Mouse (Mus musculus) C2C12 (cell line): ENCODE data around the gene Hmgb4.

Experiments used
- CEBPB ChIP-seq: IDR thresholded peaks from one replicate; pipeline ENCODE4 v1.6.1; 2011; ENCODE audit warnings: low read depth, mild to moderate bottlenecking, control low read depth, moderate library complexity
- CTCF ChIP-seq: IDR thresholded peaks from one replicate; pipeline ENCODE4 v1.5.1; 2011; ENCODE audit not compliant: control insufficient read depth, insufficient read depth, insufficient read length
- MAX ChIP-seq: IDR thresholded peaks from one replicate; pipeline ENCODE4 v1.6.1; 2011; ENCODE audit warnings: mild to moderate bottlenecking, control low read depth

- TF ChIP-seq MAX (no peak), CTCF (no peak), CEBPB (no peak)
Measured at GRCm38 (mm10) chr4:128273146-128273545, 12.4 kb upstream of the Hmgb4 start.
